Mouse (Mus musculus) activated CD4-positive, CD25-positive, alpha-beta regulatory T cell, adult 4 months (primary cell): ENCODE data around the gene 9130213A22Rik. TPM values are rescaled to one million over a fixed set of nuclear protein-coding genes. Genes with fewer than 3 reads are reported as not detected.
A peak's percentile ranks its signal among the peaks of the same experiment; 100 is the strongest.

ENCODE experiments used
- ATAC-seq: one replicate; pipeline ENCODE4 v1.8.0; 2017
- polyA plus RNA-seq, 2 experiments: library from polyadenylated mRNA; unstranded; fragments of 100-300 nt; shearing (Covaris generic); gene quantifications; one replicate each; pipeline ENCODE4 v1.2.1; 2017

9130213A22Rik gene
- polyA plus RNA-seq, 2 experiments from 2014 or later: not detected

GRCm38 (mm10) chr11:69073065-69073888 is 49.1 kb downstream of the 9130213A22Rik start:
- peak; percentile 65 for ATAC-seq

- ATAC-seq: no peak
Measured at GRCm38 (mm10) chr11:69072666-69073064, 49.7 kb downstream of the 9130213A22Rik start.

- no peak for ATAC-seq
Measured at GRCm38 (mm10) chr11:69072234-69072633, 50.2 kb downstream of the 9130213A22Rik start.

- ATAC-seq: no peak
Measured at GRCm38 (mm10) chr11:69071262-69071661, 51.1 kb downstream of the 9130213A22Rik start.

GRCm38 (mm10) chr11:69070590-69071222 is 51.7 kb downstream of the 9130213A22Rik start, which contains the start of gene Tmem107:
Gene Tmem107 (plus strand): TSS chr11:69070806.
- ATAC-seq: peak; percentile 84

GRCm38 (mm10) chr11:69070093-69070492 is 52.3 kb downstream of the 9130213A22Rik start:
- no peak for ATAC-seq

Other genes starting within 250 kb of the 9130213A22Rik start
- gene Rnf222, start 234.0 kb downstream of the 9130213A22Rik start, polyA plus RNA-seq: not detected
- gene Rpl26, start 221.0 kb downstream of the 9130213A22Rik start, polyA plus RNA-seq: 1,000 to 10,000 TPM; 2,145 to 2,203 TPM
- gene Odf4, start 195.5 kb downstream of the 9130213A22Rik start, polyA plus RNA-seq: not detected
- under 1 TPM; 0.10 to 0.28 TPM for gene Arhgef15, start 165.1 kb downstream of the 9130213A22Rik start, polyA plus RNA-seq
- 1 to 10 TPM; 7.2 to 7.6 TPM for gene Slc25a35, start 154.5 kb downstream of the 9130213A22Rik start, polyA plus RNA-seq
- gene Rangrf, start 147.4 kb downstream of the 9130213A22Rik start, polyA plus RNA-seq: 10 to 100 TPM; 42.2 to 48.3 TPM
- 10 to 100 TPM; 20.4 to 26.3 TPM for gene Pfas, start 114.1 kb downstream of the 9130213A22Rik start, polyA plus RNA-seq
- 10 to 100 TPM in 1 of 2 experiments, 1 to 10 TPM in 1; 8.7 to 14.6 TPM for gene Ctc1, start 106.7 kb downstream of the 9130213A22Rik start, polyA plus RNA-seq
- 10 to 100 TPM; 24.3 to 33.5 TPM for gene Aurkb, start 76.9 kb downstream of the 9130213A22Rik start, polyA plus RNA-seq
- gene Borcs6, start 62.9 kb downstream of the 9130213A22Rik start, polyA plus RNA-seq: 1 to 10 TPM; 2.1 to 2.4 TPM
- gene Tmem107, start 51.8 kb downstream of the 9130213A22Rik start, polyA plus RNA-seq: 1 to 10 TPM; 4.4 to 7.1 TPM
- gene Vamp2, start 34.1 kb downstream of the 9130213A22Rik start, polyA plus RNA-seq: 10 to 100 TPM; 27.6 to 27.9 TPM
- 1 to 10 TPM; 4.5 to 6.7 TPM for gene Per1, start 27.4 kb downstream of the 9130213A22Rik start, polyA plus RNA-seq
- gene Hes7, start 2.2 kb downstream of the 9130213A22Rik start, polyA plus RNA-seq: not detected
- gene Aloxe3, start 3.3 kb upstream of the 9130213A22Rik start, polyA plus RNA-seq: under 1 TPM in 1 of 2 experiments, not detected in 1; 0.09 TPM
- gene Alox12b, start 34.4 kb upstream of the 9130213A22Rik start, polyA plus RNA-seq: not detected
- gene Alox8, start 75.3 kb upstream of the 9130213A22Rik start, polyA plus RNA-seq: 1 to 10 TPM; 2.2 to 5.0 TPM
- under 1 TPM; 0.24 to 0.48 TPM for gene Gucy2e, start 114.4 kb upstream of the 9130213A22Rik start, polyA plus RNA-seq
- 10 to 100 TPM in 1 of 2 experiments, 1 to 10 TPM in 1; 9.2 to 10.7 TPM for gene Cntrob, start 201.2 kb upstream of the 9130213A22Rik start, polyA plus RNA-seq
- gene Trappc1, start 201.4 kb upstream of the 9130213A22Rik start, polyA plus RNA-seq: 100 to 1,000 TPM; 109 to 112 TPM
- under 1 TPM; 0.31 to 0.89 TPM for gene Kcnab3, start 203.7 kb upstream of the 9130213A22Rik start, polyA plus RNA-seq
- 1 to 10 TPM; 2.4 to 3.4 TPM for gene Rnf227, start 217.9 kb upstream of the 9130213A22Rik start, polyA plus RNA-seq
- gene Chd3, start 246.8 kb upstream of the 9130213A22Rik start, polyA plus RNA-seq: 10 to 100 TPM; 58.7 to 62.7 TPM